Mouse (Mus musculus): ENCODE results near the gene Dnm3. TPM values are rescaled to one million over a fixed set of nuclear protein-coding genes. Genes with fewer than 3 reads are reported as not detected.

Gene Dnm3
- polyA plus RNA-seq, 1 experiment from 2014 or later: 7.2 TPM

DNA sequence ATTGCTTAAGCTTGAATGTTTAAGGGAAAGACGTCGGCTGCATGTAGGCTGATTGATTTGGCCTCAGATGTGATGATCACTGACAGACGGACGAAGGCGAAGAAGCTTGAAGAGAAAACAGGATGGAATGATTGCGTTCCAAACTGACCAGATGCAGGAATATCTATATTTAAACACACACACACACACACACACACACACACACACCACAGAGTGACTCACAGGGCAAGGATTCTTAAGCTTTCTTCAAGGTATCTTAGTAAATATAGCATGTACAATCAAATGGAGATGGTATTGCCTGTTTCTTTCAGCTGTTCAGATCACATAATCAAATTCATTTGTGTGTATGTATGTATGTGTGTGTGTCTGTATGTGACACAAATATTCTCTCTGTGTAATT lies 425.1 kb downstream of the Dnm3 start:
- ATAC-seq (replicated peaks; ENCODE audit: low FRiP score): no peak
- Histone ChIP-seq H3K9ac (ENCODE audit: low read length) (no peak overlapping the region), H3K4me1 (replicated peaks; ENCODE audit: control insufficient read depth, insufficient read depth, low read length) (no peaks in the 10 kb centered on the region; the same call in 1 of the 2 replicates), H3K9me3 (ENCODE audit: control insufficient read depth, low read length) (no peaks in the 10 kb centered on the region), H3K27me3 (ENCODE audit: control insufficient read depth, insufficient read depth, low read length) (no peaks in the 10 kb centered on the region), H3K4me2 (ENCODE audit: low read depth, low read length, severe bottlenecking) (no peak overlapping the region), H3K27ac (ENCODE audit: low read depth, low read length) (no peak overlapping the region; the same call in 1 of the 2 replicates), H3K4me3 (ENCODE audit: low read depth, low read length) (no peak overlapping the region), H3K36me3 (ENCODE audit: control insufficient read depth, insufficient read depth, low read length) (no peaks in the 10 kb centered on the region)
- WGBS: 76% methylated on average over 6 of the region's 6 CpGs
- DNase-seq (ENCODE audit: low spot score): no peak

- Histone ChIP-seq H3K27ac (ENCODE audit: low read depth, low read length) (no peak overlapping the region), H3K4me1 (replicated peaks; ENCODE audit: control insufficient read depth, insufficient read depth, low read length) (no peaks in the 10 kb centered on the region; the same call in 1 of the 2 replicates), H3K4me2 (ENCODE audit: low read depth, low read length, severe bottlenecking) (no peak overlapping the region), H3K27me3 (ENCODE audit: control insufficient read depth, insufficient read depth, low read length) (no peaks in the 10 kb centered on the region), H3K4me3 (ENCODE audit: low read depth, low read length) (no peak overlapping the region), H3K36me3 (ENCODE audit: control insufficient read depth, insufficient read depth, low read length) (no peaks in the 10 kb centered on the region), H3K9ac (ENCODE audit: low read length) (no peak overlapping the region), H3K9me3 (ENCODE audit: control insufficient read depth, low read length) (no peaks in the 10 kb centered on the region)
- WGBS: 74% methylated on average over 7 of the region's 7 CpGs
- no peak for ATAC-seq (replicated peaks; ENCODE audit: low FRiP score)
- no peak for DNase-seq (ENCODE audit: low spot score)
Observed at GRCm38 (mm10) chr1:162052138-162052537, 425.7 kb downstream of the Dnm3 start.

DNA sequence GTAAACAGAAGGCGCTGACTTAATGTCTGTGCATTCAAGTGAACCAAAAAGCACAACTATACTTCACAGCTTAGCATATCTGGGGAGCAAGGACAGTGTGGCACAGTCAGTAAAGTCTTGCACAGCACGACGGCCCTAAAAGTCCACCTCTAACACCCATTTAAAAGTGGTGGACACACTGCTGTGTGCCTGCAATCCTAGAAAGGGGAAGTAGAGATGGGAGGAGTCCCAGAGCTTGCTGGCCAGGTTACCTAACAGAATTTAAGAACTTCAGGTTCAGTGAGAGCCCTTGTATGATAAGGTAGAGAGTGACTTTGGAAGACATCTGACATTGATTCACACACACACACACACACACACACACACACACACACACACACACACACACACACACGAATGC lies 426.1 kb downstream of the Dnm3 start:
- Histone ChIP-seq H3K4me1 (replicated peaks; ENCODE audit: control insufficient read depth, insufficient read depth, low read length) (no peaks in the 10 kb centered on the region; the same call in 1 of the 2 replicates), H3K27me3 (ENCODE audit: control insufficient read depth, insufficient read depth, low read length) (no peaks in the 10 kb centered on the region), H3K9ac (ENCODE audit: low read length) (no peak overlapping the region), H3K4me2 (ENCODE audit: low read depth, low read length, severe bottlenecking) (no peak overlapping the region), H3K27ac (ENCODE audit: low read depth, low read length) (no peak overlapping the region), H3K4me3 (ENCODE audit: low read depth, low read length) (no peak overlapping the region), H3K36me3 (ENCODE audit: control insufficient read depth, insufficient read depth, low read length) (no peaks in the 10 kb centered on the region), H3K9me3 (ENCODE audit: control insufficient read depth, low read length) (no peaks in the 10 kb centered on the region)
- no peak for DNase-seq (ENCODE audit: low spot score)
- WGBS: 81% methylated on average over 4 of the region's 4 CpGs
- no peak for ATAC-seq (replicated peaks; ENCODE audit: low FRiP score)

DNA sequence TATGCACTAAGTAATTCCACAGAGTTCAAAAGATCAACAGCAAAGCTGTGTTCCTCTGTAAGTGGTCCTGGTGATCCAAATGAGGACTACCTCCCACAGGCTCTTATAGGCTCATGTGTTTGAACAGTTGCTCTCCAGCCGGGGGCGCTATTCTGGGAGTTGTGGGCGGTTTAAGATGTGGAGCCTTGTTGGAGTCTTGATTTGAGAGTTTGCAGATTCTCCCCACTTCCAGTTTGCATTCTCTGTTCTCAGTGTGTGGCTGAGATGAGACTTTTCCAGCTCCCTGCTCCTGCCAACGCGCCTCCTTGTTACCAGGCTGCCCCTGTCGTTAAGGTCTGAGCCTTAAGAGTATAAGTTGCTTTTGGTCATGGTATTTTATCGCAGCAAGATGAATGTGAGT lies 430.2 kb downstream of the Dnm3 start:
- H3K9me3 ChIP-seq (ENCODE audit: control insufficient read depth, low read length): no peaks in the 10 kb centered on the region
- H3K4me2 ChIP-seq (ENCODE audit: low read depth, low read length, severe bottlenecking): no peak overlapping the region
- H3K27me3 ChIP-seq (ENCODE audit: control insufficient read depth, insufficient read depth, low read length): no peaks in the 10 kb centered on the region
- no peaks in the 10 kb centered on the region for H3K4me1 ChIP-seq (replicated peaks; ENCODE audit: control insufficient read depth, insufficient read depth, low read length)
- H3K36me3 ChIP-seq (ENCODE audit: control insufficient read depth, insufficient read depth, low read length): no peaks in the 10 kb centered on the region
- no peak overlapping the region for H3K9ac ChIP-seq (ENCODE audit: low read length)
- ATAC-seq (replicated peaks; ENCODE audit: low FRiP score) (no peak), DNase-seq (ENCODE audit: low spot score) (no peak)
- H3K27ac ChIP-seq (ENCODE audit: low read depth, low read length): no peak overlapping the region
- no peak overlapping the region for H3K4me3 ChIP-seq (ENCODE audit: low read depth, low read length)
- 83% methylated on average over 7 of the region's 7 CpGs for WGBS

GRCm38 (mm10) chr1:162043788-162044717 lies 433.8 kb downstream of the Dnm3 start:
- 78% methylated on average over 8 of the region's 8 CpGs for WGBS

DNA sequence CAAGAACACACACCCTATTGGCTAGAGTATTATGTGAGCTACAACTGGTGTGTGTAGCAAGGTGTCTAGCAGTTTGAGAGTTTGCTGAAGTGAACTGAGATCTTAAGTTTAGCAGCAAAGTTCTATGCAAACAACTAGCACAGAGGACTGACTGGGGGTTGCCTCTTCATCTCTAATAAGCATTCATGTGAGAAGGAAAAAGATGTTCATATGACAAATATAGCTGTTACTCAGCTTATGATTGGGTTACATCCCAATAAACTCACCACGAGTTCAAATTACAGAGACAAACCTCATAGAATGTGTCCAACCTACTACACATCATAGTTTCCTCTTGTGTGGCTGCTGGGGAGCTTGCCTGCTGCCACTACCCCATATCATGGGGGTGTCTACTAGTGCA lies 434.6 kb downstream of the Dnm3 start:
- Histone ChIP-seq H3K4me1 (replicated peaks; ENCODE audit: control insufficient read depth, insufficient read depth, low read length) (no peaks in the 10 kb centered on the region), H3K9me3 (ENCODE audit: control insufficient read depth, low read length) (no peaks in the 10 kb centered on the region), H3K4me2 (ENCODE audit: low read depth, low read length, severe bottlenecking) (no peak overlapping the region), H3K27me3 (ENCODE audit: control insufficient read depth, insufficient read depth, low read length) (no peaks in the 10 kb centered on the region), H3K27ac (ENCODE audit: low read depth, low read length) (no peak overlapping the region), H3K4me3 (ENCODE audit: low read depth, low read length) (no peak overlapping the region), H3K36me3 (ENCODE audit: control insufficient read depth, insufficient read depth, low read length) (no peaks in the 10 kb centered on the region), H3K9ac (ENCODE audit: low read length) (no peak overlapping the region)
- WGBS: 84% methylated on average over 1 of the region's 1 CpGs
- DNase-seq (ENCODE audit: low spot score) (no peak), ATAC-seq (replicated peaks; ENCODE audit: low FRiP score) (no peak)

More at GRCm38 (mm10) chr1:162043788-162044717, 433.8 kb downstream of the Dnm3 start:
- no peaks in the 10 kb centered on the region for H3K9me3 ChIP-seq (ENCODE audit: control insufficient read depth, low read length)
- DNase-seq (ENCODE audit: low spot score) (no peak), ATAC-seq (replicated peaks; ENCODE audit: low FRiP score) (no peak)
- no peak overlapping the region for H3K9ac ChIP-seq (ENCODE audit: low read length)
- H3K4me3 ChIP-seq (ENCODE audit: low read depth, low read length): no peak overlapping the region
- H3K4me2 ChIP-seq (ENCODE audit: low read depth, low read length, severe bottlenecking): no peak overlapping the region
- H3K36me3 ChIP-seq (ENCODE audit: control insufficient read depth, insufficient read depth, low read length): no peaks in the 10 kb centered on the region
- no peaks in the 10 kb centered on the region for H3K27me3 ChIP-seq (ENCODE audit: control insufficient read depth, insufficient read depth, low read length)
- H3K4me1 ChIP-seq (replicated peaks; ENCODE audit: control insufficient read depth, insufficient read depth, low read length): no peaks in the 10 kb centered on the region
- H3K27ac ChIP-seq (ENCODE audit: low read depth, low read length): no peak overlapping the region

GRCm38 (mm10) chr1:162042384-162042783 lies 435.4 kb downstream of the Dnm3 start:
- ATAC-seq (replicated peaks; ENCODE audit: low FRiP score) (no peak), DNase-seq (ENCODE audit: low spot score) (no peak)
- Histone ChIP-seq H3K27me3 (ENCODE audit: control insufficient read depth, insufficient read depth, low read length) (no peaks in the 10 kb centered on the region), H3K4me3 (ENCODE audit: low read depth, low read length) (no peak overlapping the region), H3K36me3 (ENCODE audit: control insufficient read depth, insufficient read depth, low read length) (no peaks in the 10 kb centered on the region), H3K4me2 (ENCODE audit: low read depth, low read length, severe bottlenecking) (no peak overlapping the region), H3K4me1 (replicated peaks; ENCODE audit: control insufficient read depth, insufficient read depth, low read length) (no peaks in the 10 kb centered on the region), H3K27ac (ENCODE audit: low read depth, low read length) (no peak overlapping the region), H3K9ac (ENCODE audit: low read length) (no peak overlapping the region), H3K9me3 (ENCODE audit: control insufficient read depth, low read length) (no peaks in the 10 kb centered on the region)
- 86% methylated on average over 5 of the region's 5 CpGs for WGBS

DNA sequence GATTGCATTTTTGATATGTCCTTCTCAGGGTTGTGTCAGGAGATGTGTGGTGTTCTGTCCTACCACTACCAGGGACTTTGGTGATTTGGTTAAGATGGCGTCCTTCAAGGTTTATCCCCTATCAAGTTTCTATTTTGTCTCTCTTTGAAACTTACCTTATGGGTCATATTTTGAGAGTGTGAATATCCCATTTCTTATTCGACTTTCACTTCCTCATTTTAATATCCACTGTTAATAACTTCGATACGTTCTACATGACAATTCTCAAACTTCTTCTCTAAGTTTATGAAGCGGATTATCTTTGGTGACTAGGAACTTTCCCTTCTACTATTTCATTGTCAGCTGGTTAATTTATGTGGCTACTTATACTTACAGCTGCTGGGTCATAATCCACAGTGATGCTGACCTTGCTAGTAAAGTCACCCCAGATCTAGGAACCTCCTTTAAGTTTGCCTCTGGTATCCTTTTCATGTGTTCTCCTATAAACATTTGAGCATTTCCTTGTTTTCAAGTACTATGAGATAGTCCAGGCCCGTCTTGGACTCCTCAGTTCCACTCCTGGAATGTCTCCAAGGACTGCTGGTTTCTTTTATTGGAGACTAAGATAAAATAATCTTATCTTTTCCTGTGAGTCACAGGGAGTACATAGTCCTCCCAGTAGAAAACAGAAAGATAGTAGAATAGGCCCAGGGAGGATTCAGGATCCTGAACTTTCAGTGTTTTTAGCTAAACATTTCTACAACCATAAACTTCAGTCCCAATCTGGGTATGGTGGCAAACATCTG lies 437.2 kb downstream of the Dnm3 start:
- no peak overlapping the region for H3K27ac ChIP-seq (ENCODE audit: low read depth, low read length)
- ATAC-seq (replicated peaks; ENCODE audit: low FRiP score) (no peak), DNase-seq (ENCODE audit: low spot score) (no peak)
- no peaks in the 10 kb centered on the region for H3K27me3 ChIP-seq (ENCODE audit: control insufficient read depth, insufficient read depth, low read length)
- WGBS: 90% methylated on average over 6 of the region's 6 CpGs
- H3K36me3 ChIP-seq (ENCODE audit: control insufficient read depth, insufficient read depth, low read length): no peaks in the 10 kb centered on the region
- H3K4me1 ChIP-seq (replicated peaks; ENCODE audit: control insufficient read depth, insufficient read depth, low read length): no peaks in the 10 kb centered on the region
- no peak overlapping the region for H3K4me2 ChIP-seq (ENCODE audit: low read depth, low read length, severe bottlenecking)
- no peaks in the 10 kb centered on the region for H3K9me3 ChIP-seq (ENCODE audit: control insufficient read depth, low read length)
- no peak overlapping the region for H3K9ac ChIP-seq (ENCODE audit: low read length)
- no peak overlapping the region for H3K4me3 ChIP-seq (ENCODE audit: low read depth, low read length)

Data from forebrain, embryonic 11.5 days (tissue).